Mouse (Mus musculus): ENCODE measurements around the gene Tmem86b. TPM values are rescaled to one million over a fixed set of nuclear protein-coding genes. Genes with fewer than 3 reads are reported as not detected.

The Tmem86b gene
- 10 to 100 TPM; 15.4 to 20.8 TPM for total RNA-seq (2021)
- long read RNA-seq, experiment 1, partial matches to known transcripts = 0 of 1 reads
- long read RNA-seq, experiment 1, other reads (novel, unspliced or antisense) = 0 of 1 reads
- long read RNA-seq, experiment 2, partial matches to known transcripts = 0 of 1 reads
- long read RNA-seq, experiment 2, other reads (novel, unspliced or antisense) = 0 of 1 reads

- Histone ChIP-seq H3K27ac (no peak within 1 kb of the TSS), H3K4me3 (no peak within 1 kb of the TSS)
- TF ChIP-seq CTCF (IDR thresholded peaks at IDR 0.05) = no peak
- no peak for DNase-seq (ENCODE audit: extremely low spot score in 1 of 2, low spot score in 2 of 2)
- intact Hi-C loops (cut with DNase I) = no loop called here
These were observed at the start of gene Tmem86b for GRCm38 (mm10) chr7:4631031-4631430. Gene Tmem86b (minus strand): TSS chr7:4631422.

GRCm38 (mm10) chr7:4675200-4675599 lies 44.0 kb upstream of the Tmem86b start:
- TF ChIP-seq CTCF (IDR thresholded peaks at IDR 0.05) = no peak
- intact Hi-C loops (cut with DNase I) = no loop called here
- no peak for DNase-seq (ENCODE audit: extremely low spot score in 1 of 2, low spot score in 2 of 2)
- H3K27ac ChIP-seq = no peak overlapping the region
- no peak overlapping the region for H3K4me3 ChIP-seq

GRCm38 (mm10) chr7:4674114-4674731 lies 43.0 kb upstream of the Tmem86b start:
- TF ChIP-seq CTCF (IDR thresholded peaks at IDR 0.05) = no peak
- intact Hi-C loops (cut with DNase I) = no loop called here
- DNase-seq (ENCODE audit: extremely low spot score in 1 of 2, low spot score in 2 of 2) = no peak
- no peak overlapping the region for H3K4me3 ChIP-seq
- H3K27ac ChIP-seq = no peak overlapping the region

- no peak for TF ChIP-seq CTCF (IDR thresholded peaks at IDR 0.05)
- no peak overlapping the region for H3K4me3 ChIP-seq
- intact Hi-C loops (cut with DNase I) = no loop called here
- no peak overlapping the region for H3K27ac ChIP-seq
- DNase-seq (ENCODE audit: extremely low spot score in 1 of 2, low spot score in 2 of 2) = no peak
These were observed 40.7 kb upstream of the Tmem86b start for GRCm38 (mm10) chr7:4671956-4672355.

- TF ChIP-seq CTCF (IDR thresholded peaks at IDR 0.05) = no peak
- intact Hi-C loops (cut with DNase I) = no loop called here
- Histone ChIP-seq H3K27ac (no peak overlapping the region), H3K4me3 (no peak overlapping the region)
- no peak for DNase-seq (ENCODE audit: extremely low spot score in 1 of 2, low spot score in 2 of 2)
These were observed 39.5 kb upstream of the Tmem86b start for GRCm38 (mm10) chr7:4670655-4671255.

GRCm38 (mm10) chr7:4669156-4669555 lies 37.9 kb upstream of the Tmem86b start:
- no peak for TF ChIP-seq CTCF (IDR thresholded peaks at IDR 0.05)
- Histone ChIP-seq H3K27ac (no peak overlapping the region), H3K4me3 (no peak overlapping the region)
- intact Hi-C loops (cut with DNase I) = no loop called here
- no peak for DNase-seq (ENCODE audit: extremely low spot score in 1 of 2, low spot score in 2 of 2)

GRCm38 (mm10) chr7:4668506-4668905 lies 37.3 kb upstream of the Tmem86b start:
- no peak for TF ChIP-seq CTCF (IDR thresholded peaks at IDR 0.05)
- H3K27ac ChIP-seq = no peak overlapping the region
- DNase-seq (ENCODE audit: extremely low spot score in 1 of 2, low spot score in 2 of 2) = no peak

GRCm38 (mm10) chr7:4666871-4667270 lies 35.6 kb upstream of the Tmem86b start:
- no peak for DNase-seq (ENCODE audit: extremely low spot score in 1 of 2, low spot score in 2 of 2)
- TF ChIP-seq CTCF (IDR thresholded peaks at IDR 0.05) = no peak
- no peak overlapping the region for H3K4me3 ChIP-seq
- no peak overlapping the region for H3K27ac ChIP-seq
- intact Hi-C loops (cut with DNase I) = no loop called here

More at GRCm38 (mm10) chr7:4668506-4668905, 37.3 kb upstream of the Tmem86b start:
- H3K4me3 ChIP-seq = no peak overlapping the region
- intact Hi-C loops (cut with DNase I) = no loop called here

GRCm38 (mm10) chr7:4663742-4664141 lies 32.5 kb upstream of the Tmem86b start:
- no peak for DNase-seq (ENCODE audit: extremely low spot score in 1 of 2, low spot score in 2 of 2)
- intact Hi-C loops (cut with DNase I) = no loop called here
- no peak for TF ChIP-seq CTCF (IDR thresholded peaks at IDR 0.05)
- no peak overlapping the region for H3K27ac ChIP-seq
- no peak overlapping the region for H3K4me3 ChIP-seq

- intact Hi-C loops (cut with DNase I) = no loop called here
- TF ChIP-seq CTCF (IDR thresholded peaks at IDR 0.05) = no peak
- peak in 1 of 2 experiments; percentile 35 for DNase-seq (ENCODE audit: extremely low spot score in 1 of 2, low spot score in 2 of 2)
- H3K27ac ChIP-seq = no peak overlapping the region
- no peak overlapping the region for H3K4me3 ChIP-seq
These were observed 32.0 kb upstream of the Tmem86b start for GRCm38 (mm10) chr7:4663179-4663578.

- intact Hi-C loops (cut with DNase I) = loop anchor here (1.0 to 2.0 kb wide), 2 partner anchors 25 to 30 kb away; partner anchors contain the start of genes Brsk1 and Hspbp1
- no peak for DNase-seq (ENCODE audit: extremely low spot score in 1 of 2, low spot score in 2 of 2)
These were observed 28.8 kb upstream of the Tmem86b start for GRCm38 (mm10) chr7:4659911-4660443.

GRCm38 (mm10) chr7:4658912-4659551 lies 27.8 kb upstream of the Tmem86b start, which contains the start of gene Ppp6r1:
Gene Ppp6r1 (minus strand): TSS chr7:4659019.
- peak within 1 kb of the TSS; percentile 98 for H3K27ac ChIP-seq
- peak within 1 kb of the TSS; percentile 97 for H3K4me3 ChIP-seq
- DNase-seq (ENCODE audit: extremely low spot score in 1 of 2, low spot score in 2 of 2) = peak; percentile 97 to 98
- peak; percentile 52 for TF ChIP-seq CTCF (IDR thresholded peaks at IDR 0.05)
- intact Hi-C loops (cut with DNase I) = loop anchor here (1.0 to 2.0 kb wide), 2 partner anchors 26 to 31 kb away; partner anchors contain the start of genes Brsk1 and Hspbp1

More at GRCm38 (mm10) chr7:4659911-4660443, 28.8 kb upstream of the Tmem86b start:
- Histone ChIP-seq H3K27ac (peak overlapping the region; percentile 98), H3K4me3 (peak overlapping the region; percentile 97)
- TF ChIP-seq CTCF (IDR thresholded peaks at IDR 0.05) = no peak
